Mouse (Mus musculus) gastrocnemius, postnatal 4 days (tissue): ENCODE measurements around the gene Sfpq. TPM values are rescaled to one million over a fixed set of nuclear protein-coding genes. Genes with fewer than 3 reads are reported as not detected.
"Not testable (repeated sequence)": the region's sequence is repeated elsewhere in the genome, so short reads cannot be mapped to it uniquely, and the experiment has no call there.

Experiments used
- DNase-seq, 2 experiments: peaks; one replicate each; pipeline ENCODE4 v3.0.0; 2021 to 2022; ENCODE audit warnings: low spot score in 2 of 2, mixed read lengths in 2 of 2
- long read RNA-seq, 2 experiments: library from polyadenylated mRNA; stranded (forward); transcript quantifications; one replicate each; pipeline ENCODE4 v2.0.0; 2021
- total RNA-seq, 2 experiments: library from RNA; stranded (reverse); gene quantifications; 2 replicates each; pipeline ENCODE4 v1.2.3; 2021

Gene Sfpq
- total RNA-seq: 100 to 1,000 TPM; 171 to 250 TPM
- long read RNA-seq, experiment 1, transcript Sfpq-201 (10 exons, 3,465 nt): major isoform, 46 of 67 reads
- long read RNA-seq, experiment 1, partial matches to known transcripts: 10 of 67 reads
- long read RNA-seq, experiment 1, other reads (novel, unspliced or antisense): 11 of 67 reads
- long read RNA-seq, experiment 2, transcript Sfpq-201 (10 exons, 3,465 nt): major isoform, 49 of 74 reads
- long read RNA-seq, experiment 2, partial matches to known transcripts: 9 of 74 reads
- long read RNA-seq, experiment 2, other reads (novel, unspliced or antisense): 16 of 74 reads

DNA sequence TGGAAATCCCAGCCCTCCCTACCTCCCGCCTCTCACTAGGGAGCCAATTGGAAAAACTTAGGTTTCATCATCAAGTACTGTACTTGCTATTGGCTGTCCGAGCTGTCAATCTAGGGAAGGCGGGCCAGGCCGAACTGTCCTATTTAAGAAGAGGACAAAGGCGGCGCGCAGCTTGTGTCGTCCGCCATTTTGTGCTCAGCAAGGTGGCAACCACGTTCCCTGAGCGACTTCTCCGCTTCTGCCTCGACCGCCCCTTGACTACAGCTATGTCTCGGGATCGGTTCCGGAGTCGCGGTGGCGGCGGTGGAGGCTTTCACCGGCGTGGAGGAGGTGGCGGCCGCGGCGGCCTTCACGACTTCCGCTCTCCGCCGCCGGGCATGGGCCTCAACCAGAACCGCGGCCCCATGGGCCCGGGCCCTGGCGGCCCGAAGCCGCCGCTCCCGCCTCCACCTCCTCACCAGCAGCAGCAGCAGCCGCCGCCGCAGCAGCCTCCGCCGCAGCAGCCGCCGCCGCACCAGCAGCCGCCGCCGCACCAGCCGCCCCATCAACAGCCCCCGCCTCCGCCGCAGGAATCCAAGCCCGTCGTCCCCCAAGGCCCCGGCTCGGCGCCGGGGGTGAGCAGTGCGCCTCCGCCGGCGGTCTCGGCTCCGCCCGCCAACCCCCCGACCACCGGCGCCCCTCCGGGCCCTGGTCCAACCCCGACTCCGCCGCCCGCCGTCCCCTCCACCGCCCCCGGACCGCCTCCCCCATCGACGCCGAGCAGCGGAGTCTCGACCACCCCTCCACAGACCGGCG is at the start of gene Sfpq:
TSS of gene Sfpq (plus strand) at position 174 of the 795 bp plus-strand sequence.
- peak; percentile 97 for DNase-seq

DNA sequence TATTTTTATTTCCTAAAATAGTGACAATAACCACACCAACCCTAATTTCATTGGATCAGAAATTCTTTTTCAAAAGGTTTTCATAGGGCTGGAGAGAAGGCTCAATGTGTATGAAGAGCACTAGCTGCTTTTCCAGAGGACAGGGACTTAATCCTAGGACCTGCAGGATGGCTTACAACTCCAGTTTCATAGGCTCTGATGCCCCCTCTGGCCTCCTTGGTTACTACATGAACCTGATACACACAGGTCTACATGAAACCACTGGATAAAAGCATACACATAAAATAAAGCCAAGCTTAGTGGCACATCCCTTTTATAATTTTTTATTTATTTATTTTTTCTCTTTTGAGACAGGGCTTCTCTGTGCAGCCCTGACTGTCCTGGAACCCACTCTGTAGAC is 43.7 kb upstream of the Sfpq start:
- DNase-seq: peak in 1 of 2 experiments; percentile 17

GRCm38 (mm10) chr4:126978706-126979105 is 42.4 kb upstream of the Sfpq start:
- no peak for DNase-seq

GRCm38 (mm10) chr4:126983321-126983720 is 37.8 kb upstream of the Sfpq start:
- DNase-seq: no peak

DNA sequence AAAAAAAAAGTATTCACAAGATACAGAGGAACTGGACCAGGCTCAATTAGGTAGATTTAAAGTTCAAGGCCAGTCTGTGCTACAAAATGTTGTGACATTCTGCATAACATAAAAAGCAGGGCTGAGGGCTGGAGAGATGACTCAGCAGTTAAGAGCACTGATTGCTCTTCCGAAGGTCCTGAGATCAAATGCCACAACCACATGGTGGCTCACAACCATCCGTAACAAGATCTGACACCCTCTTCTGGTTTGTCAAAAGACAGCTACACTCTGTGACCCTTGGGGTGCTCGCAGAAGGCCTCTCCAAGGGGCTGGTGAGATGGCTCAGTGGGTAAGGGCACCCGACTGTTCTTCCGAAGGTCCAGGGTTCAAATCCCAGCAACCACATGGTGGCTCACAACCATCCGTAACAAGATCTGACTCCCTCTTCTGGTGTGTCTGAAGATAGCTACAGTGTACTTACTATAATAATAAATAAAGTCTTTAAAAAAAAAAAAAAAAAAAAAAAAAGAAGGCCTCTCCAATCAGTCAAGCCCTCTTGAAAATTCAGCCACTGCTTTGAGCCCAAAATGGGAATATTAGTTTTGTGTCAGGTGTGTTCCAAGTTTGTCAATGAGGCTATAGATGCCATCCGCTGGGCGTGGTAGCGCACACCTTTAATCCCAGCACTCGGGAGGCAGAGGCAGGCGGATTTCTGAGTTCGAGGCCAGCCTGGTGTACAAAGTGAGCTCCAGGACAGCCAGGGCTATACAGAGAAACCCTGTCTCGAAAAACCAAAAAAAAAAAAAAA is 37.2 kb upstream of the Sfpq start:
- not testable (repeated sequence) for DNase-seq

GRCm38 (mm10) chr4:126986768-126987167 is 34.4 kb upstream of the Sfpq start:
- no peak for DNase-seq

DNA sequence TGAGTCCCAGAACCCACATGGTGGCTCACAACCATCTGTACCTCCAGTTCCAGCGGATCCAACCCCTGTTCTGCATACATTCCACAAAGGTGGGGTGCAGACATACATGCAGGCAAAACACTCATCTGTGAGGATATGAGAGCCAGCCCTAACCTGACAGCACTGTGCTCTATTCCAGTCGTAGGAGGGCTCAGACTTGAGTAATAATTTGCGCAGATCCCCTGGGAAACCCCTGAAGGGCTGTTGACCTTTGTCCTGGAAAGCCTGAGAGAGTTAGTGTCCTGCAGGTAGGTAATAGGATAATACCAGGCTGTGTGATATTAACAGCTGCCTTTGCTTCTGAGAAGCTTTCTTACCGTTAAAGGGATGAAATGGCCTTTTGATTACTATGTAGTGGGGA is 32.6 kb upstream of the Sfpq start:
- DNase-seq: no peak

- no peak for DNase-seq
These were observed 30.6 kb upstream of the Sfpq start for GRCm38 (mm10) chr4:126990553-126990952.

DNA sequence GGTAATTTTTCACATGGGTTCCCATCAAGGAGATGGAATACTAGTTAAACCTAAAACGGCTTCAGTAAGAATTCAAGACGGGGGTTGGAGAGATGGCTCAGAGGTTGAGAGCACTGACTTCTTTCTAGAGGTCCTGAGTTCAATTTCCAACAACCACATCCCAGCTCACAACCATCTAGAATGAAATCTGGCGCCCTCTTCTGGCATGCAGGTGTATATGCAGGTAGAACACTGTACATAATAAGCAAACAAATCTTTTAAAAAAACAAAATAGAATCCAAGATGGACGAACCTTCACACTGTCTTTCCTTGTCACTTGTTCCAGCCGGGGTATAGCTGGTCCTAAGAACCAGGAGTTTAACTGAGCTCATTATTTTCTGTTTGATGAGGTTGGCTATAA is 28.8 kb upstream of the Sfpq start:
- no peak for DNase-seq

DNA sequence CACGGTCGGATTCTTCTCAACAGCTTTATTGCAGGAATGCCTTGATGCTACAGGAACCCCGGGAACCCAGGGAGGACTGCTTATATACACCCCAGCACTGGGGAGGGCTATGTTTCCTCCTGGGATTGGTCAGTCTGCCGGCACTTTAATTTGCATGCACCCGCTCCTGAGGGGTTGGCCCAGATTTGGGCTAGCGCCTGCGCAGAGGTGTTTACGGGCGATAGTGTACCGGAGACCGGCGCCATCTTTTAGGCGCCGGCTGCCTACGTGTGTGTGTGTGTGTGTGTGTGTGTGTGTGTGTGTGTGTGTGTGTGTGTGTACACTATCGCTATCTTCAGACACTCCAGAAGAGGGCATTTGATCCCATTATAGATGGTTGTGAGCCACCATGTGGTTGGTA is 21.8 kb upstream of the Sfpq start:
- not testable (repeated sequence) for DNase-seq

GRCm38 (mm10) chr4:127000601-127001105 is 20.5 kb upstream of the Sfpq start:
- DNase-seq: no peak

GRCm38 (mm10) chr4:127004384-127004783 is 16.7 kb upstream of the Sfpq start:
- DNase-seq: no peak

DNA sequence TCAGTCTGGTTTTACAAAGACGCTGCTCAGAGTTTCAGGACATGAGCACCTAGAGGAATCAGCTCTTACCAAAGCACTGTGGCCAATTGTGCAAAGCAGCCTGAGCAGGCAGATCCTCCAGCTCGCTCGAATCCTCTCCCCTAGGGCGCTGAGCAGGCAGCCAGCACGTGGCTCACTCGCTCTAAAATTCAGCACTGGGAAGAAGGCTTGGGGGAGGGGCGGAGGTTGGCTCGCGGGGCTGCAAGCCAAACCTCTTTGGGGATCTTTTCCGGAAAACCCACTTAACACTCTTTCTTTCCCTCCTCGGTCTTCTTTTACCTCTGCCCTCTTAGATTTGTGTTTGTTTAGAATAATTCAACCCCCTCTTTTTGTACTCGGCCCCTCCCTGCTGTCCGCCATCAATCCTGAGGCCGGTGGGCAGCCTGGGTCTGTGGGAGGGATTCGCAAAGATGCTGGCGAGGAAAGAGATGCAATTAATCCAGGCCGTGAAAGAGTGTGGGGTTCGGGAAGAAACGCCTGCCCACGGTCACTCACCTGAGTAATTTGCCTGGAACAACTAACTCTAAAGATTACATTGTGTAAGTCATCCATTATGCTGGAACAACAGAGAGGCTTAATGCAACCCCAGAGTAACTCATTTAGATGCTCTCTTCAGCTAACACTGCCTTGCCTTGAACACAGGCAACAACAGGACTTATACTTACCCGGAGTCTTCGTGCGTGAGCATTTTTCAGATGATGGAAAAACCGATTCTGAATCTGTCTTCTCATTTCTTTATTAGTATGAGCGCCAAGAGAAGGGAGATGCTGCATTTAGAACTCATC is 15.8 kb upstream of the Sfpq start:
- peak in 1 of 2 experiments; percentile 23 for DNase-seq

GRCm38 (mm10) chr4:127015294-127015993 is 5.7 kb upstream of the Sfpq start:
- peak; percentile 66 to 81 for DNase-seq

DNA sequence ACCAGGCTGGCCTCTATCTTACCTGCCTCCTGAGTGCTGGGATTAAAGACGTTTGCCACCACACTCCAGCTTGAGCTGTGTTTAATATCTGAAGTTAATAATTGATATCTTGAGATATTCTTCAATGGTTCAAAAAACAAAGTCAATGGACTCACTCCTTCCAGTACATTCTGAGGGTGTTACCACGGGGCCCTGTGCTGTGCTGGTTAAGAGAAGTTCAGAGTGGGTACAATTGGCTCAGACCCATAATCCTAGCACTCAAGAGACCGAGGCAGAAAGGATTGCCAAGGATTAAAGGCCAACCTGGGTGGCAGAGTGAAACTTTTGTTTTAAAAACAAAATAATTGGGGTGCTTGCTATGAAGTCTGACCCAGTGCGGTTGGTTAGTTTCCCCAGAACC is 4.8 kb upstream of the Sfpq start:
- no peak for DNase-seq

DNA sequence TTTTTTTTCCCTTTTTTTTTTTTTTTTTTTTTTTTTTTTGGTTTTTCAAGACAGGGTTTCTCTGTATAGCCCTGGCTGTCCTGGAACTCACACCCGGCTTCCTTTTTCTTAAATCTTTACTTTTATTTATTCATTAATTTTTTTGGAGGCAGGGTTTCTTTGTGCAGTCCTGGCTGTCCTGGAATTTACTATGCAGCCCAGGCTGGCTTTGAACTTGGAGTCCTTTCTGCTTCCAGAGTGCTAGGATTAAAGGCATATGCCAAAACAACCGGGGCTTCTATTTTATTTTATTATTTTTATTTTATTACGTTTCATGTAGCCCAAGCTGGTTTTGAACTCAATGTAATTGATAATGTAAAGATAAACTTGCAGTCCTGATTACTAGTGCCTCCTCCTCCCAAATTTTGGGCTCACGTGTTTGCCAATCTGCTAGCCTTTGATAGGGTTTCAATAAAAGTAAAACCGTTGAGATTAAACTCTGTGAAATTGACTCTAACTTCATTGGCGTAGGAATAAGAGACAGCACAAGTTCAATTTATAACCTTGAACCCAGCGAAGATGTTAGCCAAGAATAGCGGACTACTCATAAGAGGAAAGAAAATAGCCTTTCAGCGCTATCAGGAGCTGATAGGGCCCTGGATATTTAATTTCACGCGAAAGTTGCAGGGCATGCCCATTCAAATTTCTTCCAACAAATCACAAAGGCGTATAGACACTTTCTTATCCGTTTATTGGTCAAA is 543 bp upstream of the Sfpq start:
- DNase-seq: no peak

GRCm38 (mm10) chr4:127021989-127022626 is 984 bp downstream of the Sfpq start:
- DNase-seq: peak; percentile 79 to 87

- DNase-seq: no peak
These were observed 2.1 kb downstream of the Sfpq start for GRCm38 (mm10) chr4:127023201-127023600.

GRCm38 (mm10) chr4:127024240-127024639 is 3.1 kb downstream of the Sfpq start:
- no peak for DNase-seq
